Comparison of ENCODE assay signal across 16 mouse cellular contexts in genomic region chr10:41435141-41435540, GRCm38 (mm10). TPM values are rescaled to one million over a fixed set of nuclear protein-coding genes. Genes with fewer than 3 reads are reported as not detected.
A peak's percentile ranks its signal among the peaks of the same experiment; 100 is the strongest.
DNase-seq lines count a peak whose midpoint lies in the region; TF ChIP-seq lines count a peak whose summit lies in the region.
"Had no signal": no experiment of that assay in that cellular context is flagged by ENCODE, and none has a peak within 500 bp of the region (broad histone marks: within the 10 kb centered on the region; RNA-seq: fewer than 3 reads in every experiment).

No protein-coding gene starts in this region.

- H3K27ac ChIP-seq in kidney, adult 2 months (ENCODE audit: insufficient read depth, low read depth, low read length): no peak overlapping the region
- peak overlapping the region; percentile 19; the same call in 1 of the 2 replicates for H3K27ac ChIP-seq in ES-Bruce4 (ENCODE audit: insufficient read depth, low read length)
- H3K27ac ChIP-seq: forebrain, embryonic 15.5 days; heart, adult 2 months; heart, embryonic 15.5 days; hindbrain, embryonic 12.5 days had no signal

- WGBS in kidney, adult 2 months: 21% methylated on average over 3 of the region's 3 CpGs

- H3K4me3 ChIP-seq in kidney, adult 2 months (ENCODE audit: insufficient read depth, low read depth, low read length): no peak overlapping the region
- no peak overlapping the region for H3K4me3 ChIP-seq in ES-Bruce4 (ENCODE audit: low read depth, low read length)
- H3K4me3 ChIP-seq: forebrain, embryonic 15.5 days; heart, adult 2 months; heart, embryonic 15.5 days; hindbrain, embryonic 12.5 days had no signal

- peak; percentile 65 for TF ChIP-seq EP300 in ES-Bruce4 (IDR thresholded peaks at IDR 0.05; ENCODE audit: insufficient read depth, low read depth, low read length)

- H3K36me3 ChIP-seq in kidney, adult 2 months (ENCODE audit: control insufficient read depth, insufficient read depth, low read length): no peaks in the 10 kb centered on the region
- no peaks in the 10 kb centered on the region for H3K36me3 ChIP-seq in ES-Bruce4 (ENCODE audit: control insufficient read depth, insufficient read depth, low read length, poor library complexity, severe bottlenecking)
- H3K36me3 ChIP-seq: forebrain, embryonic 15.5 days; heart, embryonic 15.5 days; hindbrain, embryonic 12.5 days had no signal

- DNase-seq in heart, adult 11 months: peak; percentile 80
- DNase-seq in heart, adult 18-20 months: no peak
- DNase-seq in kidney, adult 2 months: peak; percentile 9
- DNase-seq in kidney, adult 18-20 months: no peak
- DNase-seq in R1 (ENCODE audit: low read depth, low spot score): peak; percentile 99
- DNase-seq in layer of hippocampus, postnatal 25 days (ENCODE audit: extremely low spot score in 1 of 2, low spot score in 1 of 2): no peak
- no peak for DNase-seq in cerebellum, adult 18-20 months

- H3K9ac ChIP-seq in ES-Bruce4 (ENCODE audit: low read depth, poor library complexity, severe bottlenecking): 0 out of 2 replicates have a peak overlapping the region, but pooled peaks have one; percentile 26
- H3K9ac ChIP-seq: forebrain, embryonic 15.5 days; heart, embryonic 15.5 days; hindbrain, embryonic 12.5 days had no signal

- no peak for TF ChIP-seq POLR2A in kidney, adult 2 months (IDR thresholded peaks at IDR 0.05; ENCODE audit: low read depth, low read length)
- no peak for TF ChIP-seq POLR2A in ES-Bruce4 (IDR thresholded peaks at IDR 0.05; ENCODE audit: insufficient read depth, low read length)

- H3K27me3 ChIP-seq in kidney, adult 2 months (replicated peaks; ENCODE audit: control insufficient read depth, insufficient read depth, low read length): no peaks in the 10 kb centered on the region
- no peaks in the 10 kb centered on the region; the same call in 1 of the 2 replicates for H3K27me3 ChIP-seq in ES-Bruce4 (ENCODE audit: control insufficient read depth, insufficient read depth, low read length, poor library complexity, severe bottlenecking)
- H3K27me3 ChIP-seq: CH12.LX; forebrain, embryonic 15.5 days; heart, embryonic 15.5 days had no signal

- H3K4me1 ChIP-seq in kidney, adult 2 months (ENCODE audit: control insufficient read depth, insufficient read depth, low read length): peaks cover 6% of the 10 kb centered on the region; the same call in 1 of the 2 replicates
- no peaks in the 10 kb centered on the region for H3K4me1 ChIP-seq in ES-Bruce4 (ENCODE audit: control insufficient read depth, insufficient read depth, low read length)
- H3K4me1 ChIP-seq: forebrain, embryonic 15.5 days; hindbrain, embryonic 12.5 days had no signal

- TF ChIP-seq CTCF in kidney, adult 2 months (conservative IDR thresholded peaks at IDR 0.05; ENCODE audit: insufficient read depth, insufficient read length, low read depth, low read length): no peak
- no peak for TF ChIP-seq CTCF in ES-Bruce4 (IDR thresholded peaks at IDR 0.05; ENCODE audit: low read depth, low read length)

- H3K9me3 ChIP-seq in ES-Bruce4 (replicated peaks; ENCODE audit: control insufficient read depth, insufficient read depth, low read length, poor library complexity, severe bottlenecking): peaks cover 7% of the 10 kb centered on the region; the same call in 1 of the 2 replicates
- H3K9me3 ChIP-seq: forebrain, embryonic 15.5 days; heart, embryonic 15.5 days; hindbrain, embryonic 12.5 days had no signal

RNA-seq across cellular contexts. Expression of gene Zbtb24, which starts 15.0 kb away (rescaled TPM):
- 1 to 10 TPM; 6.5 to 7.7 TPM for total RNA-seq in heart, adult 18-20 months (2021)
- polyA plus RNA-seq in kidney, adult 2 months (2012; rRNA removed): 14.9 and 17.9 TPM in 2 replicates
- 13.5 and 13.7 TPM in 2 replicates for polyA plus RNA-seq in ES-Bruce4 (2011; ENCODE audit: insufficient read depth, insufficient read length, low read depth, missing spikeins)
- 10 to 100 TPM; 17.1 to 24.3 TPM for total RNA-seq in layer of hippocampus, postnatal 25 days (2021)

RNA-seq across cellular contexts. Expression of gene Mical1, which starts 41.0 kb away (rescaled TPM):
- total RNA-seq in heart, adult 18-20 months (2021): 10 to 100 TPM in 1 of 2 experiments, 1 to 10 TPM in 1; 9.5 to 13.1 TPM
- polyA plus RNA-seq in kidney, adult 2 months (2012; rRNA removed): 9.1 and 10.2 TPM in 2 replicates
- 11.7 and 11.9 TPM in 2 replicates for polyA plus RNA-seq in ES-Bruce4 (2011; ENCODE audit: insufficient read depth, insufficient read length, low read depth, missing spikeins)
- total RNA-seq in layer of hippocampus, postnatal 25 days (2021): 10 to 100 TPM; 15.7 to 18.8 TPM

RNA-seq across cellular contexts. Expression of gene Smpd2, which starts 55.0 kb away (rescaled TPM):
- 10 to 100 TPM; 32.6 to 33.6 TPM for total RNA-seq in heart, adult 18-20 months (2021)
- polyA plus RNA-seq in kidney, adult 2 months (2012; rRNA removed): 124 and 129 TPM in 2 replicates
- polyA plus RNA-seq in ES-Bruce4 (2011; ENCODE audit: insufficient read depth, insufficient read length, low read depth, missing spikeins): 8.5 and 10.4 TPM in 2 replicates
- 10 to 100 TPM; 25.9 to 27.6 TPM for total RNA-seq in layer of hippocampus, postnatal 25 days (2021)

RNA-seq across cellular contexts. Expression of gene Ppil6, which starts 55.1 kb away (rescaled TPM):
- total RNA-seq in heart, adult 18-20 months (2021): 1 to 10 TPM in 1 of 2 experiments, under 1 TPM in 1; 0.74 to 1.9 TPM
- 2.5 and 3.2 TPM in 2 replicates for polyA plus RNA-seq in kidney, adult 2 months (2012; rRNA removed)
- 3.8 and 4.6 TPM in 2 replicates for polyA plus RNA-seq in ES-Bruce4 (2011; ENCODE audit: insufficient read depth, insufficient read length, low read depth, missing spikeins)
- 1 to 10 TPM; 5.8 to 8.0 TPM for total RNA-seq in layer of hippocampus, postnatal 25 days (2021)
- total RNA-seq: CH12.LX; gastrocnemius, adult 8-10 months; gastrocnemius, postnatal 36 days had no signal
- polyA plus RNA-seq: inflammation-experienced regulatory T-cells, adult 6 months had no signal

Comparison
In these comparisons a context has a peak if more than half of its experiments do, and no peak if none do; other contexts are left out.
1. DNase-seq: peak in heart, adult 11 months (single experiment), kidney, adult 2 months (single experiment) and R1 (single experiment); none in heart, adult 18-20 months (0 of 2), kidney, adult 18-20 months (single experiment), layer of hippocampus, postnatal 25 days (0 of 2) and cerebellum, adult 18-20 months (0 of 2).